Mouse (Mus musculus): Measurements from ENCODE around the gene Cgas. TPM values are rescaled to one million over a fixed set of nuclear protein-coding genes. Genes with fewer than 3 reads are reported as not detected.
"Not testable (repeated sequence)": the region's sequence is repeated elsewhere in the genome, so short reads cannot be mapped to it uniquely, and the experiment has no call there.

The Cgas gene
- polyA plus RNA-seq (2016; fragmentation: Nextera tagmentation; extraction: Ambion mirVana) = 0.21 and 0.55 TPM in 2 replicates

GRCm38 (mm10) chr9:78442579-78443392 lies at the start of gene Cgas:
Gene Cgas (minus strand): TSS chr9:78443237.
- peaks cover 88% of the 10 kb centered on the region for H3K27me3 ChIP-seq (replicated peaks; ENCODE audit: low read depth, poor library complexity, severe bottlenecking)
- peak; percentile 67 for DNase-seq (ENCODE audit: low spot score)
- H3K27ac ChIP-seq (replicated peaks) = peak within 1 kb of the TSS; percentile 74
- peak within 1 kb of the TSS; percentile 58 for H3K4me3 ChIP-seq
- H3K36me3 ChIP-seq (replicated peaks) = no peaks in the 10 kb centered on the region
- 1% methylated on average over 81 of the region's 81 CpGs for WGBS
- H3K4me1 ChIP-seq = peaks cover 10% of the 10 kb centered on the region
- H3K9me3 ChIP-seq = no peaks in the 10 kb centered on the region

- no peaks in the 10 kb centered on the region for H3K9me3 ChIP-seq
- no peaks in the 10 kb centered on the region for H3K27me3 ChIP-seq (replicated peaks; ENCODE audit: low read depth, poor library complexity, severe bottlenecking)
- H3K4me1 ChIP-seq = peaks cover 10% of the 10 kb centered on the region
- no peak overlapping the region for H3K4me3 ChIP-seq
- no peak for DNase-seq (ENCODE audit: low spot score)
- H3K36me3 ChIP-seq (replicated peaks) = no peaks in the 10 kb centered on the region
- WGBS = 92% methylated on average over 3 of the region's 3 CpGs
- H3K27ac ChIP-seq (replicated peaks) = no peak overlapping the region
Observed at GRCm38 (mm10) chr9:78492254-78492653, 49.2 kb upstream of the Cgas start.

DNA sequence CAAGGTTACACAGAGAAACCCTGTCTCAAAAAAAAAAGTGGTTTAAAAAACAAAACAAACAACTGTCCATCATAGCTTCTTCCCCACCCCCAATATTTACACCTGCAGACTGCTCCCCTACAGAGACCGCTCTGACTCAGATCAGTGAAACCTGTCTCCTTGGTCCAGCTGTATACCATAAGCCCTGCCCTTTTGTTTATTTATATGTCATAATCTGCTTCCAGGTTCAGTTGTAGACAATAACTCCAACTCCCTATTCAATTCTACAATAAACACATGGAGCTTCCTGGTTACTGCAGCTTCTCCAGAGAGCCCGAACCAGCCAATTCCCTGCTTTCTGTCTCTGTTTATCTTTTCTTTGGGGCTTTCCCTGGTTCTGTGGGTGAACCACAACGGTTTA lies 48.1 kb upstream of the Cgas start:
- no peak for DNase-seq (ENCODE audit: low spot score)
- Histone ChIP-seq H3K4me1 (peaks cover 10% of the 10 kb centered on the region), H3K36me3 (replicated peaks) (no peaks in the 10 kb centered on the region), H3K27ac (replicated peaks) (no peak overlapping the region), H3K27me3 (replicated peaks; ENCODE audit: low read depth, poor library complexity, severe bottlenecking) (no peaks in the 10 kb centered on the region), H3K4me3 (no peak overlapping the region), H3K9me3 (no peaks in the 10 kb centered on the region)
- WGBS = 84% methylated on average over 3 of the region's 3 CpGs

DNA sequence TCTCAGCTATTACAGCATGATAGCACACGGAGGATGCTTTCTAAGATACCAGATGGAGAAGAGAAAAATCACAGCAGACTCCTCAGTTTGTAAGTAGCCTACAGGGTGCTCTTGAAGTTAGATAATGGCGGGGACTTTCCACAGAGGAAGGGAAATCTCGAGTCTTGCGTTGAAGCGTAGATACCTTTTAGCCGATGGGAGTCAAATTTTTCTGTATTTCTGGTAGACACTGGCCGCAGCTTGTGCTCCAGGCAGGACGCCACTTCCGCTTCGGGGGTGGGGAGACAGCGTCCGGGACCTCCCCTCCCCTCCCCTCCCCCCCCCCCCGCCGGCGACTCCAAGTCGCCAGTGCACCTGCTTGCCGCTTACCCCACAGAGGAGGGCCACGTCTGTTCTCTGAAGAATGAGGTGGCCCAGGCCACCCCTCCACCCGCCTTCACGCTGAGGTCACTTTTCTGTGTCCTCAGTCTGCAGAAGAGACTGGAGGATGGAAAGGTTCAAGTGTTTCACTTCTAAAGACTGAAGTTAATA lies 45.9 kb upstream of the Cgas start, which contains the start of gene Eef1a1:
Gene Eef1a1, minus strand, starts transcription at position 262 of the 531 bp plus-strand sequence.
- no peaks in the 10 kb centered on the region for H3K36me3 ChIP-seq (replicated peaks)
- peak; percentile 69 for DNase-seq (ENCODE audit: low spot score)
- H3K27ac ChIP-seq (replicated peaks) = peak within 1 kb of the TSS; percentile 80
- H3K4me3 ChIP-seq = peak within 1 kb of the TSS; percentile 57
- peaks cover 10% of the 10 kb centered on the region for H3K4me1 ChIP-seq
- H3K27me3 ChIP-seq (replicated peaks; ENCODE audit: low read depth, poor library complexity, severe bottlenecking) = no peaks in the 10 kb centered on the region
- 5% methylated on average over 19 of the region's 20 CpGs for WGBS
- no peaks in the 10 kb centered on the region for H3K9me3 ChIP-seq

DNA sequence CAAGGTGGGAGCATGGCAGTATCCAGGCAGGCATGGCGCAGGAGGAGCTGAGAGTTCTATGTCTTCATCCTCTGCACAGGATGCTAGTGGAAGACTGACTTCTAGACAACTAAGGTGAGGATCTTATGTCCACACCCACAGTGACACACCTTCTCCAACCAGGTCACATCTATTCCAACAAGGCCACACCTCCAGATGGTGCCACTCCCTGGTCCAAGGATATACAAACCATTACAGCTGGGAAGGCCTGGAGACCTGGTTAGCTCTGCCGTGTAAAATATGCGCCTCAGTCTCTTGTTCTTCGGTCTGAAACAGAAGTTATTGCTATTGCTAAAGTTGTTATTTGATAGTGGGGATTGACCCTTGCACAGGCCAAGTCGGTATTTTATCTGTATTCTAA lies 45.0 kb upstream of the Cgas start:
- 92% methylated on average over 5 of the region's 5 CpGs for WGBS
- not testable (repeated sequence) for DNase-seq (ENCODE audit: low spot score); H3K27ac ChIP-seq (replicated peaks); H3K9me3 ChIP-seq; H3K4me3 ChIP-seq; H3K27me3 ChIP-seq (replicated peaks; ENCODE audit: low read depth, poor library complexity, severe bottlenecking); H3K36me3 ChIP-seq (replicated peaks); H3K4me1 ChIP-seq

DNA sequence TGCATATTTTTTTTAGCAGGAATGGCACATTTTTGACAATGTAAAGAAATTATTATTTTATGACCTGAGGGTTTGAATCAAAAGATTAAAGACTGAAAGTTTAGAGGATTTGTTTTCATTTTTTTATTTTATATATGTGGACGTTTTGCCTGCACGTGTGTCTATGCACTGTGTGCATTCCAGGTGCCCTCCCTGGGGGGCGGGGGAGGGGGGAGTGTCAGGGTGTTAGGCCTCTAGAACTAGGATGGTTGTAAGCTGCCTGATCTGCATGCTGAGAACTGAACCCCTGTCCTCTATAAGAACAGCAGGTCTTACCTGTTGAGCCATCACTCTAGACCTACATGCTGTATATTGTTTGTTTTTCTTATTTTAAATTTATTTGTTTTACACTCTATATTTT lies 41.6 kb upstream of the Cgas start:
- Histone ChIP-seq H3K27ac (replicated peaks) (no peak overlapping the region), H3K36me3 (replicated peaks) (peaks cover 13% of the 10 kb centered on the region), H3K4me1 (peaks cover 17% of the 10 kb centered on the region), H3K9me3 (no peaks in the 10 kb centered on the region), H3K27me3 (replicated peaks; ENCODE audit: low read depth, poor library complexity, severe bottlenecking) (no peaks in the 10 kb centered on the region), H3K4me3 (no peak overlapping the region)
- WGBS = 73% methylated on average over 3 of the region's 3 CpGs
- no peak for DNase-seq (ENCODE audit: low spot score)

DNA sequence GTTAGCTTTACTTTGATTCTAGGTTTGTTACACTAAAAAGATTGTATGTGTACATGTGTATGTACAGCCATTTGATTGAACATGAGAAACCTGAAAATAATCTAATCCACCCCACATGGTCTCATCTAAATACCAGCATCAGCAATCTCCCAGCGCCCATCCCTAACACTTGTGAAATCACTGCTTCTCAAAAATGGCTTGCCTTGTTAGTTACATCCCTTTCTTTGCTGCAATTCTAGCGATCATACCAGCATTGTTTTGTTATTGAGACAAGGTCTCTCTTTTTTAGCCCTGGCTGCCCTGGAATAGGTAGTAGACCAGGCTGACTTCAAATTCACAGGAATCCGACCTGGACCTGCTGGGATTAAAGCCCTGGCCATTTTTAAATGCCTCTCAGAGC lies 39.3 kb upstream of the Cgas start:
- H3K4me1 ChIP-seq = peaks cover 17% of the 10 kb centered on the region
- H3K27me3 ChIP-seq (replicated peaks; ENCODE audit: low read depth, poor library complexity, severe bottlenecking) = no peaks in the 10 kb centered on the region
- peak overlapping the region; percentile 96 for H3K27ac ChIP-seq (replicated peaks)
- 9% methylated on average over 3 of the region's 3 CpGs for WGBS
- peaks cover 34% of the 10 kb centered on the region for H3K36me3 ChIP-seq (replicated peaks)
- DNase-seq (ENCODE audit: low spot score) = no peak
- peak overlapping the region; percentile 78 for H3K4me3 ChIP-seq
- H3K9me3 ChIP-seq = no peaks in the 10 kb centered on the region

DNA sequence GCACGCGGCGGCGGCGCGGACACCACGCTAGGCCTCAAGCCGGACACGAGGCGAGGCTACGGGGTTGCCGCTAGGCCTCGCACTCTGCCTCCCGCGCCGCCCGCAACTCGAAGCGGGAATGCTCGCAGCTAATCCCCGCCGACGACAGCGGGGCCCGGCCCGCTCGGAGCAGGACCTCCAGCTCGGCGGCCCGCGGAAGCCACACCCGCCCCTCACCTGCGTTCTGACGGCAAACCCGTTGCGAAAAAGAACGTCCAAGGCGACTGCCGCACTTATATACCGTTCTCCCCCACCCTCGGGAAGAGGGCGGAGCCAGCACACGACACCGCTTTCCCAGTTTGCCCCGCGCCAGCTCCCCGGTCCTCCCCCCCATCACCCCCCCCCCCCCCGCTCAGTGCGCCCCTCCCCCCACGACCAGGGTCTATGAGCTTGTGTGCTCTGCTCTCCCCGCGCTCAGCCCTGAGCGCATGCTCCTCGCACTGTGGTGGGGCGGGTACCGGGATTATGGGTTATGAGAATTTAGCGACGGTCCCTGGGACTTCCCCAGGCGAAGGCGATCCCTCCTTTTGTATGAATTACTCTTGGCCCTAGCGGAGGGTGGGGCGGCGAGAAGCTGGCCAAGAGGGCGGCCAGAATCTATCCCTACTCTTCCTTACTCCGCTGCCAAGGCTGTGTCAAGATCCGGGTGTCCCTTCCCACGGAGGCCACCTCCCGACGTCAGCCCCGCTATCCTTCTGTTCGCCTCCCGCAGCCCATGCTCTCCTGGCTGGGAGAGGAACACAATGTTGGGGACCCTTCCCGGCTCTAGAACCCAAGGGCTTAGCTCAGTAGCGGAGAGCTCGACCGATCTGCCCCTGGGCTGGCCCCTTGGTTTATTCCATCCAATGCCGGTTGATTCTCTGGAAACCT lies 38.6 kb upstream of the Cgas start:
- Histone ChIP-seq H3K9me3 (no peaks in the 10 kb centered on the region), H3K27me3 (replicated peaks; ENCODE audit: low read depth, poor library complexity, severe bottlenecking) (no peaks in the 10 kb centered on the region), H3K4me3 (peak overlapping the region; percentile 78), H3K4me1 (peaks cover 17% of the 10 kb centered on the region), H3K27ac (replicated peaks) (peak overlapping the region; percentile 96), H3K36me3 (replicated peaks) (peaks cover 41% of the 10 kb centered on the region)
- under 1% methylated on average over 75 of the region's 77 CpGs for WGBS
- peak; percentile 99 for DNase-seq (ENCODE audit: low spot score)

DNA sequence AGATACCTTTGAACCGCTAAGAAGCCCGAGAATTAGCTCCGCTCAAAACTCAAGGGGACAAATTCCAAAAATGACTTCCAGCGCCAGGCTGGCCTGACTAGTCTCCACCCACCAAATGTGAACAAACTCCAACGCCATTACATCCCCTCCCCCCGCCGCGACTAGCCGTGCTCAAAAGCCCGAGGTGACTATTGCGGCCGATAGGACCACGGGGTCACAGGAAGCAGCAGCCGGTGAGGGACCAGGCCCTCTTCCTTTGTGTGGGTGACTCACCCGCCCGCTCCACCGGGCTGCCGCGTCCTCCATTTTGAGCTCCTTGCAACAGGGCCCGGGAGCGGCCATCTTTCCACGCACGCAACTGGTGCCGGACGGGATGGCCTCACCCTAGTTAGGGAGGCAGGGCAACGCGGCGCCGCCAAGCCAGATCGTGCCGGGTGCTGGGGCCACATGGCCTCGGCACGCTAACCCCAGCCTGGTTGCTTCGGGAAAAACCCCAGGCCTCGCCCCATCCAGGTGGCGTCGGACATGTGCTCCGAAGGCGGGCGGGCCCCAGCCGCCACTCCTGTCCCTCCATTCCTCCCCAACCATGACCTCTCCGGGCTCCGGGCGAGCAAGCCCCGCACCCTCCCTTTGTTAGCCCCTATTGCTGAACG lies 37.8 kb upstream of the Cgas start:
- H3K4me1 ChIP-seq = peaks cover 17% of the 10 kb centered on the region
- peak; percentile 84 for DNase-seq (ENCODE audit: low spot score)
- peaks cover 48% of the 10 kb centered on the region for H3K36me3 ChIP-seq (replicated peaks)
- H3K27me3 ChIP-seq (replicated peaks; ENCODE audit: low read depth, poor library complexity, severe bottlenecking) = no peaks in the 10 kb centered on the region
- H3K27ac ChIP-seq (replicated peaks) = peak overlapping the region; percentile 96
- WGBS = under 1% methylated on average over 46 of the region's 46 CpGs
- H3K9me3 ChIP-seq = no peaks in the 10 kb centered on the region
- peak overlapping the region; percentile 78 for H3K4me3 ChIP-seq

DNA sequence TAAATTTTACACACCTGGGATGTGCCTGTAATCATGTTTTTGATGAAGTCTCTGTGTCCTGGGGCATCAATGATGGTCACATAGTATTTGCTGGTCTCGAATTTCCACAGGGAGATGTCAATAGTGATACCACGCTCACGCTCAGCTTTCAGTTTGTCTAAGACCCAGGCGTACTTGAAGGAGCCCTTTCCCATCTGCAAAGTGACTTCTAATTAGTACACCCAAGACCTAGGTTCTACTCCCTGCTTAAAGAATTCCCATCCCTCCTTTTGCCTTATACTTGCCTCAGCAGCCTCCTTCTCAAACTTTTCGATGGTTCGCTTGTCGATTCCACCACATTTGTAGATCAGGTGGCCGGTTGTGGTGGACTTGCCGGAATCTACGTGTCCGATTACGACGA lies 37.2 kb upstream of the Cgas start:
- not testable (repeated sequence) for H3K9me3 ChIP-seq
- peaks cover 52% of the 10 kb centered on the region for H3K36me3 ChIP-seq (replicated peaks)
- under 1% methylated on average over 13 of the region's 13 CpGs for WGBS

GRCm38 (mm10) chr9:78479308-78479707 lies 36.3 kb upstream of the Cgas start:
- H3K4me3 ChIP-seq = peak overlapping the region; percentile 78
- peaks cover 55% of the 10 kb centered on the region for H3K36me3 ChIP-seq (replicated peaks)
- H3K9me3 ChIP-seq; H3K27ac ChIP-seq (replicated peaks); H3K27me3 ChIP-seq (replicated peaks; ENCODE audit: low read depth, poor library complexity, severe bottlenecking); DNase-seq (ENCODE audit: low spot score): not testable (repeated sequence)
- H3K4me1 ChIP-seq = peaks cover 17% of the 10 kb centered on the region
- WGBS = 33% methylated on average over 8 of the region's 8 CpGs

More for the DNA sequence above, 37.2 kb upstream of the Cgas start:
- Histone ChIP-seq H3K4me1 (peaks cover 17% of the 10 kb centered on the region), H3K27ac (replicated peaks) (peak overlapping the region; percentile 96), H3K4me3 (peak overlapping the region; percentile 78)
- DNase-seq (ENCODE audit: low spot score); H3K27me3 ChIP-seq (replicated peaks; ENCODE audit: low read depth, poor library complexity, severe bottlenecking): not testable (repeated sequence)
